Mouse (Mus musculus) erythroblast, adult 5-6 weeks (primary cell): Measurements from ENCODE around the gene Fam83e. TPM values are rescaled to one million over a fixed set of nuclear protein-coding genes. Genes with fewer than 3 reads are reported as not detected.

ENCODE experiments used
- ATAC-seq: replicated peaks from 2 replicates; pipeline ENCODE4 v1.8.0; 2016; ENCODE audit warnings: moderate number of reproducible peaks, mild to moderate bottlenecking, moderate TSS enrichment, inconsistent platforms; ENCODE audit not compliant: poor library complexity, low FRiP score, severe bottlenecking
- total RNA-seq, 2 experiments: library from RNA; stranded (forward) in 1 of 2; stranded (reverse) in 1 of 2; fragments of 150-400 nt in 1 of 2; fragments of 200-764, 138-1000 nt in 1 of 2; gene quantifications; 2 replicates each; pipeline versions ENCODE4 v1.2.3 to v1.2.4; 2015 to 2017; ENCODE audit warnings: low replicate concordance in 2 of 2

Gene Fam83e
- total RNA-seq, 2 experiments from 2014 or later, result not detected

- ATAC-seq, result no peak
These were observed 46.5 kb downstream of the Fam83e start for GRCm38 (mm10) chr7:45767500-45767899.

GRCm38 (mm10) chr7:45770427-45771082, 49.5 kb downstream of the Fam83e start:
- ATAC-seq, result no peak

GRCm38 (mm10) chr7:45771101-45771500, 50.1 kb downstream of the Fam83e start:
- ATAC-seq, result no peak

GRCm38 (mm10) chr7:45775237-45775636, 54.2 kb downstream of the Fam83e start:
- ATAC-seq, result no peak

Other genes starting within 250 kb of the Fam83e start
Only the 30 nearest of the 32 such genes appear.
- gene Dhdh, start 232.4 kb upstream of the Fam83e start, total RNA-seq (2015; ENCODE audit: low replicate concordance), result 3.3 TPM in 2 replicates
- 2.1 and 2.3 TPM in 2 replicates for gene Dhdh, start 232.4 kb upstream of the Fam83e start, total RNA-seq (2017; ENCODE audit: low replicate concordance)
- gene Nucb1, start 210.8 kb upstream of the Fam83e start, total RNA-seq (2015; ENCODE audit: low replicate concordance), result 83.0 and 88.6 TPM in 2 replicates
- gene Nucb1, start 210.8 kb upstream of the Fam83e start, total RNA-seq (2017; ENCODE audit: low replicate concordance), result 487 and 671 TPM in 2 replicates
- gene Ppp1r15a, start 194.9 kb upstream of the Fam83e start, total RNA-seq (2015; ENCODE audit: low replicate concordance), result 1,095 and 1,392 TPM in 2 replicates
- gene Ppp1r15a, start 194.9 kb upstream of the Fam83e start, total RNA-seq (2017; ENCODE audit: low replicate concordance), result 1,351 and 1,490 TPM in 2 replicates
- gene Plekha4, start 194.9 kb upstream of the Fam83e start, total RNA-seq (2015; ENCODE audit: low replicate concordance), result 1.3 TPM in 1 of 2 replicates, not detected in the other
- gene Plekha4, start 194.9 kb upstream of the Fam83e start, total RNA-seq (2017; ENCODE audit: low replicate concordance), result 2.8 and 9.9 TPM in 2 replicates
- not detected in 2 replicates for gene Hsd17b14, start 166.3 kb upstream of the Fam83e start, total RNA-seq (2015; ENCODE audit: low replicate concordance)
- gene Hsd17b14, start 166.3 kb upstream of the Fam83e start, total RNA-seq (2017; ENCODE audit: low replicate concordance), result not detected in 2 replicates
- gene Bcat2, start 151.1 kb upstream of the Fam83e start, total RNA-seq (2015; ENCODE audit: low replicate concordance), result 5.8 and 9.0 TPM in 2 replicates
- gene Bcat2, start 151.1 kb upstream of the Fam83e start, total RNA-seq (2017; ENCODE audit: low replicate concordance), result 10.7 and 11.2 TPM in 2 replicates
- not detected in 2 replicates for gene Fgf21, start 105.7 kb upstream of the Fam83e start, total RNA-seq (2015; ENCODE audit: low replicate concordance)
- gene Fgf21, start 105.7 kb upstream of the Fam83e start, total RNA-seq (2017; ENCODE audit: low replicate concordance), result not detected in 2 replicates
- not detected in 2 replicates for gene Fut1, start 103.9 kb upstream of the Fam83e start, total RNA-seq (2015; ENCODE audit: low replicate concordance)
- gene Fut1, start 103.9 kb upstream of the Fam83e start, total RNA-seq (2017; ENCODE audit: low replicate concordance), result not detected in 2 replicates
- gene Izumo1, start 99.4 kb upstream of the Fam83e start, total RNA-seq (2015; ENCODE audit: low replicate concordance), result not detected in 2 replicates
- not detected in 2 replicates for gene Izumo1, start 99.4 kb upstream of the Fam83e start, total RNA-seq (2017; ENCODE audit: low replicate concordance)
- gene Rasip1, start 93.7 kb upstream of the Fam83e start, total RNA-seq (2015; ENCODE audit: low replicate concordance), result not detected in 2 replicates
- gene Rasip1, start 93.7 kb upstream of the Fam83e start, total RNA-seq (2017; ENCODE audit: low replicate concordance), result not detected in 2 replicates
- not detected in 2 replicates for gene Mamstr, start 81.2 kb upstream of the Fam83e start, total RNA-seq (2015; ENCODE audit: low replicate concordance)
- not detected in 2 replicates for gene Mamstr, start 81.2 kb upstream of the Fam83e start, total RNA-seq (2017; ENCODE audit: low replicate concordance)
- gene Fut2, start 54.8 kb upstream of the Fam83e start, total RNA-seq (2015; ENCODE audit: low replicate concordance), result not detected in 2 replicates
- gene Fut2, start 54.8 kb upstream of the Fam83e start, total RNA-seq (2017; ENCODE audit: low replicate concordance), result not detected in 2 replicates
- not detected in 2 replicates for gene Ntn5, start 37.2 kb upstream of the Fam83e start, total RNA-seq (2015; ENCODE audit: low replicate concordance)
- not detected in 2 replicates for gene Ntn5, start 37.2 kb upstream of the Fam83e start, total RNA-seq (2017; ENCODE audit: low replicate concordance)
- not detected in 2 replicates for gene Sec1, start 26.8 kb upstream of the Fam83e start, total RNA-seq (2015; ENCODE audit: low replicate concordance)
- not detected in 2 replicates for gene Sec1, start 26.8 kb upstream of the Fam83e start, total RNA-seq (2017; ENCODE audit: low replicate concordance)
- not detected in 2 replicates for gene Car11, start 21.4 kb upstream of the Fam83e start, total RNA-seq (2015; ENCODE audit: low replicate concordance)
- gene Car11, start 21.4 kb upstream of the Fam83e start, total RNA-seq (2017; ENCODE audit: low replicate concordance), result not detected in 2 replicates
- gene Dbp, start 16.1 kb upstream of the Fam83e start, total RNA-seq (2015; ENCODE audit: low replicate concordance), result 1.5 and 1.9 TPM in 2 replicates
- gene Dbp, start 16.1 kb upstream of the Fam83e start, total RNA-seq (2017; ENCODE audit: low replicate concordance), result 0.77 and 2.2 TPM in 2 replicates
- 423 and 424 TPM in 2 replicates for gene Rpl18, start 5.8 kb upstream of the Fam83e start, total RNA-seq (2015; ENCODE audit: low replicate concordance)
- gene Rpl18, start 5.8 kb upstream of the Fam83e start, total RNA-seq (2017; ENCODE audit: low replicate concordance), result 286 and 289 TPM in 2 replicates
- 4.6 and 7.9 TPM in 2 replicates for gene Sphk2, start 3.2 kb upstream of the Fam83e start, total RNA-seq (2015; ENCODE audit: low replicate concordance)
- 2.1 and 2.6 TPM in 2 replicates for gene Sphk2, start 3.2 kb upstream of the Fam83e start, total RNA-seq (2017; ENCODE audit: low replicate concordance)
- gene Spaca4, start 4.6 kb downstream of the Fam83e start, total RNA-seq (2015; ENCODE audit: low replicate concordance), result not detected in 2 replicates
- gene Spaca4, start 4.6 kb downstream of the Fam83e start, total RNA-seq (2017; ENCODE audit: low replicate concordance), result not detected in 2 replicates
- gene Lmtk3, start 62.5 kb downstream of the Fam83e start, total RNA-seq (2015; ENCODE audit: low replicate concordance), result not detected in 2 replicates
- not detected in 2 replicates for gene Lmtk3, start 62.5 kb downstream of the Fam83e start, total RNA-seq (2017; ENCODE audit: low replicate concordance)
- not detected in 2 replicates for gene Sult2b1, start 63.5 kb downstream of the Fam83e start, total RNA-seq (2015; ENCODE audit: low replicate concordance)
- not detected in 2 replicates for gene Sult2b1, start 63.5 kb downstream of the Fam83e start, total RNA-seq (2017; ENCODE audit: low replicate concordance)
- 10.6 and 10.7 TPM in 2 replicates for gene Cyth2, start 93.4 kb downstream of the Fam83e start, total RNA-seq (2015; ENCODE audit: low replicate concordance)
- 11.6 and 14.5 TPM in 2 replicates for gene Cyth2, start 93.4 kb downstream of the Fam83e start, total RNA-seq (2017; ENCODE audit: low replicate concordance)
- gene Kcnj14, start 103.6 kb downstream of the Fam83e start, total RNA-seq (2015; ENCODE audit: low replicate concordance), result 0.38 TPM in 1 of 2 replicates, not detected in the other
- 0.09 TPM in 1 of 2 replicates, not detected in the other for gene Kcnj14, start 103.6 kb downstream of the Fam83e start, total RNA-seq (2017; ENCODE audit: low replicate concordance)
- 1.5 and 2.3 TPM in 2 replicates for gene Grwd1, start 109.7 kb downstream of the Fam83e start, total RNA-seq (2015; ENCODE audit: low replicate concordance)
- gene Grwd1, start 109.7 kb downstream of the Fam83e start, total RNA-seq (2017; ENCODE audit: low replicate concordance), result 0.43 and 3.1 TPM in 2 replicates
- gene Kdelr1, start 151.6 kb downstream of the Fam83e start, total RNA-seq (2015; ENCODE audit: low replicate concordance), result 31.3 and 67.2 TPM in 2 replicates
- 18.0 and 20.1 TPM in 2 replicates for gene Kdelr1, start 151.6 kb downstream of the Fam83e start, total RNA-seq (2017; ENCODE audit: low replicate concordance)
- not detected in 2 replicates for gene Grin2d, start 157.2 kb downstream of the Fam83e start, total RNA-seq (2015; ENCODE audit: low replicate concordance)
- 0.28 TPM in 1 of 2 replicates, not detected in the other for gene Grin2d, start 157.2 kb downstream of the Fam83e start, total RNA-seq (2017; ENCODE audit: low replicate concordance)
- 4.0 TPM in 1 of 2 replicates, not detected in the other for gene Syngr4, start 175.5 kb downstream of the Fam83e start, total RNA-seq (2015; ENCODE audit: low replicate concordance)
- gene Syngr4, start 175.5 kb downstream of the Fam83e start, total RNA-seq (2017; ENCODE audit: low replicate concordance), result not detected in 2 replicates
- gene Tmem143, start 175.7 kb downstream of the Fam83e start, total RNA-seq (2015; ENCODE audit: low replicate concordance), result 1.3 TPM in 1 of 2 replicates, not detected in the other
- gene Tmem143, start 175.7 kb downstream of the Fam83e start, total RNA-seq (2017; ENCODE audit: low replicate concordance), result 0.26 and 3.8 TPM in 2 replicates
- gene Emp3, start 200.2 kb downstream of the Fam83e start, total RNA-seq (2015; ENCODE audit: low replicate concordance), result 56.4 and 143 TPM in 2 replicates
- gene Emp3, start 200.2 kb downstream of the Fam83e start, total RNA-seq (2017; ENCODE audit: low replicate concordance), result 48.2 and 77.1 TPM in 2 replicates
- 2.5 TPM in 1 of 2 replicates, not detected in the other for gene Ccdc114, start 202.9 kb downstream of the Fam83e start, total RNA-seq (2015; ENCODE audit: low replicate concordance)
- gene Ccdc114, start 202.9 kb downstream of the Fam83e start, total RNA-seq (2017; ENCODE audit: low replicate concordance), result 0.51 and 2.0 TPM in 2 replicates